43 mouse cellular contexts compared by ENCODE assay signal in genomic region chr11:26551551-26551950, GRCm38 (mm10). TPM values are rescaled to one million over a fixed set of nuclear protein-coding genes. Genes with fewer than 3 reads are reported as not detected.
DNase-seq lines count a peak whose midpoint lies in the region; ATAC-seq and TF ChIP-seq lines count a peak whose summit lies in the region.
"Had no signal": no experiment of that assay in that cellular context is flagged by ENCODE, and none has a peak within 500 bp of the region (broad histone marks: within the 10 kb centered on the region; RNA-seq: fewer than 3 reads in every experiment).

No protein-coding gene starts in this region.

- H3K4me3 ChIP-seq in liver, embryonic 13.5 days (replicated peaks), result no peak overlapping the region
- no peak overlapping the region for H3K4me3 ChIP-seq in stomach, postnatal 0 days (ENCODE audit: low read depth, low read length)
- H3K4me3 ChIP-seq: embryonic facial prominence, embryonic 10.5 days; embryonic facial prominence, embryonic 15.5 days; hindbrain, embryonic 10.5 days; hindbrain, embryonic 15.5 days; kidney, embryonic 15.5 days; limb, embryonic 13.5 days; midbrain, embryonic 10.5 days; myocyte; neural tube, embryonic 12.5 days had no signal

- no peak for TF ChIP-seq EP300 in stomach, postnatal 0 days (optimal IDR thresholded peaks at IDR 0.05)

- peak; percentile 12 for DNase-seq in 416B (ENCODE audit: low read depth)
- DNase-seq in NIH3T3 (ENCODE audit: low read depth), result peak; percentile 16
- peak; percentile 20 for DNase-seq in liver, embryonic 13.5 days
- DNase-seq in stomach, postnatal 0 days (ENCODE audit: low spot score), result no peak
- no peak for DNase-seq in adrenal gland, adult 8-10 months
- no peak for DNase-seq in urinary bladder, adult 18-20 months (ENCODE audit: low spot score in 2 of 2)
- DNase-seq in layer of hippocampus, postnatal 14 days (ENCODE audit: low spot score in 2 of 2), result no peak
- DNase-seq: adrenal gland, postnatal 36 days; cerebellum, adult 8-10 months; cerebellum, postnatal 25 days; heart, postnatal 14 days; kidney, adult 11 months; kidney, postnatal 25 days; lung, embryonic 14.5 days; lung, postnatal 14 days; right cerebral cortex, postnatal 4 days; thymus, adult 2 months; thymus, postnatal 36 days had no signal

- no peak for TF ChIP-seq CTCF in stomach, postnatal 0 days (IDR thresholded peaks at IDR 0.05; ENCODE audit: low read depth)

- no peak overlapping the region for H3K4me2 ChIP-seq in liver, embryonic 13.5 days
- no peak overlapping the region for H3K4me2 ChIP-seq in stomach, postnatal 0 days (replicated peaks; ENCODE audit: low read depth)
- H3K4me2 ChIP-seq: embryonic facial prominence, embryonic 15.5 days; hindbrain, embryonic 15.5 days; kidney, embryonic 15.5 days; limb, embryonic 13.5 days; lung, embryonic 14.5 days; neural tube, embryonic 12.5 days had no signal

- no peak overlapping the region for H3K9ac ChIP-seq in liver, embryonic 13.5 days
- H3K9ac ChIP-seq in stomach, postnatal 0 days (ENCODE audit: low read length), result no peak overlapping the region
- H3K9ac ChIP-seq: embryonic facial prominence, embryonic 15.5 days; hindbrain, embryonic 15.5 days; kidney, embryonic 15.5 days; limb, embryonic 13.5 days; lung, embryonic 14.5 days; neural tube, embryonic 12.5 days had no signal

- peaks cover 11% of the 10 kb centered on the region for H3K4me1 ChIP-seq in liver, embryonic 13.5 days (replicated peaks)
- H3K4me1 ChIP-seq in stomach, postnatal 0 days (replicated peaks; ENCODE audit: control insufficient read depth, insufficient read depth), result no peaks in the 10 kb centered on the region
- H3K4me1 ChIP-seq: embryonic facial prominence, embryonic 10.5 days; embryonic facial prominence, embryonic 15.5 days; hindbrain, embryonic 10.5 days; hindbrain, embryonic 15.5 days; kidney, embryonic 15.5 days; limb, embryonic 13.5 days; midbrain, embryonic 10.5 days; neural tube, embryonic 12.5 days had no signal

- H3K27me3 ChIP-seq in liver, embryonic 13.5 days, result no peaks in the 10 kb centered on the region
- H3K27me3 ChIP-seq in stomach, postnatal 0 days (ENCODE audit: control insufficient read depth, insufficient read depth, low read length), result no peaks in the 10 kb centered on the region
- H3K27me3 ChIP-seq: CH12.LX; embryonic facial prominence, embryonic 15.5 days; hindbrain, embryonic 15.5 days; kidney, embryonic 15.5 days; limb, embryonic 13.5 days; neural tube, embryonic 12.5 days had no signal

- ATAC-seq in liver, embryonic 13.5 days (ENCODE audit: low read depth), result peak; percentile 86
- ATAC-seq in stomach, postnatal 0 days (ENCODE audit: low FRiP score, low TSS enrichment), result peak; percentile 80
- ATAC-seq: forebrain, embryonic 14.5 days; inflammation-experienced regulatory T-cells, adult 6 months; midbrain, embryonic 16.5 days had no signal

- H3K36me3 ChIP-seq in liver, embryonic 13.5 days, result peaks cover 15% of the 10 kb centered on the region
- H3K36me3 ChIP-seq in stomach, postnatal 0 days (ENCODE audit: control insufficient read depth, insufficient read depth, low read length), result no peaks in the 10 kb centered on the region
- H3K36me3 ChIP-seq: embryonic facial prominence, embryonic 15.5 days; hindbrain, embryonic 15.5 days; neural tube, embryonic 12.5 days had no signal

- 0 out of 2 replicates have a peak overlapping the region, but pooled peaks have one; percentile 12 for H3K27ac ChIP-seq in liver, embryonic 13.5 days
- no peak overlapping the region for H3K27ac ChIP-seq in stomach, postnatal 0 days (replicated peaks)
- H3K27ac ChIP-seq: embryonic facial prominence, embryonic 10.5 days; embryonic facial prominence, embryonic 15.5 days; hindbrain, embryonic 10.5 days; hindbrain, embryonic 15.5 days; kidney, embryonic 15.5 days; limb, embryonic 13.5 days; midbrain, embryonic 10.5 days; neural tube, embryonic 12.5 days had no signal

- H3K9me3 ChIP-seq in liver, embryonic 13.5 days (replicated peaks), result no peaks in the 10 kb centered on the region
- no peaks in the 10 kb centered on the region for H3K9me3 ChIP-seq in stomach, postnatal 0 days (ENCODE audit: control insufficient read depth, low read length)
- H3K9me3 ChIP-seq: embryonic facial prominence, embryonic 15.5 days; hindbrain, embryonic 10.5 days; hindbrain, embryonic 15.5 days; kidney, embryonic 15.5 days; limb, embryonic 13.5 days; neural tube, embryonic 12.5 days had no signal

- 66% methylated on average over 3 of the region's 3 CpGs for WGBS in liver, embryonic 13.5 days (ENCODE audit: insufficient replicate concordance)
- 81% methylated on average over 3 of the region's 3 CpGs for WGBS in stomach, postnatal 0 days

RNA-seq across cellular contexts. Expression of gene Gm6899, which starts 41.5 kb away (rescaled TPM):
- 0.28 and 0.38 TPM in 2 replicates for polyA plus RNA-seq in liver, embryonic 13.5 days (2015; fragmentation: Nextera tagmentation; extraction: Ambion mirVana)
- not detected in 2 replicates for polyA plus RNA-seq in stomach, postnatal 0 days (2015; fragmentation: Nextera tagmentation; extraction: Ambion mirVana)
- not detected for total RNA-seq in adrenal gland, adult 8-10 months (2022)
- not detected for total RNA-seq in layer of hippocampus, postnatal 14 days (2021)
- total RNA-seq: adrenal gland, adult 18-20 months; adrenal gland, postnatal 36 days; CH12.LX; ES-E14; gastrocnemius, adult 8-10 months; heart, postnatal 14 days; layer of hippocampus, adult 18-20 months; layer of hippocampus, postnatal 25 days; left cerebral cortex, adult 8-10 months; left cerebral cortex, postnatal 36 days had no signal
- polyA plus RNA-seq: brain, embryonic 14.5 days; C2C12; embryonic facial prominence, embryonic 15.5 days; forebrain, embryonic 14.5 days; gonadal fat pad, adult 2 months; heart, embryonic 14.5 days; hindbrain, embryonic 10.5 days; hindbrain, embryonic 15.5 days; inflammation-experienced regulatory T-cells, adult 6 months; kidney, embryonic 15.5 days; limb, embryonic 13.5 days; lung, embryonic 14.5 days; midbrain, embryonic 16.5 days; myocyte; neural tube, embryonic 12.5 days; spleen, adult 2 months; thymus, adult 2 months had no signal

RNA-seq across cellular contexts. Expression of gene Vrk2, which starts 42.2 kb away (rescaled TPM):
- polyA plus RNA-seq in liver, embryonic 13.5 days (2015; fragmentation: Nextera tagmentation; extraction: Ambion mirVana), result 27.5 and 32.8 TPM in 2 replicates
- 12.8 and 13.1 TPM in 2 replicates for polyA plus RNA-seq in stomach, postnatal 0 days (2015; fragmentation: Nextera tagmentation; extraction: Ambion mirVana)
- total RNA-seq in adrenal gland, adult 8-10 months (2022), result 10 to 100 TPM in 2 of 4 experiments, 1 to 10 TPM in 2; 8.2 to 12.6 (median 10.2) TPM
- total RNA-seq in layer of hippocampus, postnatal 14 days (2021), result 1 to 10 TPM; 3.1 to 4.0 TPM

Comparison
In these comparisons a context has a peak if more than half of its experiments do, and no peak if none do; other contexts are left out.
1. DNase-seq: peak in 416B (single experiment), NIH3T3 (single experiment) and liver, embryonic 13.5 days (single experiment); none in stomach, postnatal 0 days (single experiment), adrenal gland, adult 8-10 months (single experiment), urinary bladder, adult 18-20 months (0 of 2) and layer of hippocampus, postnatal 14 days (0 of 2).